Mouse (Mus musculus): Measurements from ENCODE around the gene Pde5a. TPM values are rescaled to one million over a fixed set of nuclear protein-coding genes. Genes with fewer than 3 reads are reported as not detected.

Pde5a gene
- polyA plus RNA-seq, 1 experiment, result 35.5 TPM

DNA sequence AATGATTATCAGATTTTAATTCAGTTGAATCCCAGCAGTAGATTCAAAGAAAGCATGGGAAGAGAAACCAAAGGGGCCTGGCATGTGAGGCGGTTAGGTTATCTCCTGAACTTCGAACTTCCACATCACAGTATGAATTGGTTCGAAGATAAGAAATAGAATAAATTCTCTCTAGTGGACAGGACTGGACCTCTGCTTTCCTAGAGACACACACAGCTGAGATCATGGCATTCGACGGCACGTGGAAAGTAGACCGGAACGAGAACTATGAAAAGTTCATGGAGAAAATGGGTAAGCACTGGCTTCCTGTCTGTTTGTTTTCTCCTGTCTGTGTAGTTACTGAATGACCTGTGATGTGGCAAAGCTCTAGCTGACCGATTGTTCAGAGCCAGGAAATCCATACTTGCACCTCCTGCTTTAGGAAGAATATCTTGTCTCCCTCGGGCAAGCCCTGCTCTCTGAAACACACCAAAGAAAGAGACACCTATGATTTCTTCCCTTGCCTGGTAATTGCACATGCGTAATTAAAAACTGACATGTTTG is 166.5 kb downstream of the Pde5a start:
- Histone ChIP-seq H3K4me3 (replicated peaks; ENCODE audit: extremely low read depth, low read depth, low read length) (no peak overlapping the region), H3K4me1 (ENCODE audit: control insufficient read depth, insufficient read depth, low read length) (no peaks in the 10 kb centered on the region)
- DNase-seq, result no peak
- TF ChIP-seq POLR2A (IDR thresholded peaks at IDR 0.05; ENCODE audit: borderline replicate concordance, extremely low read depth, low read depth, low read length) (no peak), CTCF (IDR thresholded peaks at IDR 0.05; ENCODE audit: insufficient read depth, low read length) (no peak)
- 55% methylated on average over 11 of the region's 11 CpGs for WGBS

DNA sequence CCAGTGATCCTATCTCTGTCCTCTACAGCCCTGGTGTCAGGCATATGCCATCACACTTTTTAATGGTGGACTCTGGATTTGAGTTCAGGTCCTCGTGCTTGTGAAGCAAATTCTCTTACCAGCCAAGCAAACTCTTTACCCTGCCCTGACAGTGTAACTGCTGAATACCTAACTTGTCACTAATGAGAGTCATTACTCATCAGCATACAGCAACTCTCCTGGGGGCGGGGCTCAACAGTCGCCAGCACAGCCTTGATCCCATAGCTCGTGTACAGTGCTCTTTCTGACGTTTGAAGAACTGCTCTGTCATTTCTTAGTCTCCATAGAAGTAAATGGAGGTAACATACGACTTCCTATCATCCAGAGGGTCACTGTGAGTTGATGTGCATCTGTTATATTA is 169.5 kb downstream of the Pde5a start:
- no peak overlapping the region for H3K4me3 ChIP-seq (replicated peaks; ENCODE audit: extremely low read depth, low read depth, low read length)
- WGBS, result 53% methylated on average over 6 of the region's 6 CpGs
- DNase-seq, result no peak
- TF ChIP-seq POLR2A (IDR thresholded peaks at IDR 0.05; ENCODE audit: borderline replicate concordance, extremely low read depth, low read depth, low read length) (no peak), CTCF (IDR thresholded peaks at IDR 0.05; ENCODE audit: insufficient read depth, low read length) (no peak)
- H3K4me1 ChIP-seq (ENCODE audit: control insufficient read depth, insufficient read depth, low read length), result no peaks in the 10 kb centered on the region

DNA sequence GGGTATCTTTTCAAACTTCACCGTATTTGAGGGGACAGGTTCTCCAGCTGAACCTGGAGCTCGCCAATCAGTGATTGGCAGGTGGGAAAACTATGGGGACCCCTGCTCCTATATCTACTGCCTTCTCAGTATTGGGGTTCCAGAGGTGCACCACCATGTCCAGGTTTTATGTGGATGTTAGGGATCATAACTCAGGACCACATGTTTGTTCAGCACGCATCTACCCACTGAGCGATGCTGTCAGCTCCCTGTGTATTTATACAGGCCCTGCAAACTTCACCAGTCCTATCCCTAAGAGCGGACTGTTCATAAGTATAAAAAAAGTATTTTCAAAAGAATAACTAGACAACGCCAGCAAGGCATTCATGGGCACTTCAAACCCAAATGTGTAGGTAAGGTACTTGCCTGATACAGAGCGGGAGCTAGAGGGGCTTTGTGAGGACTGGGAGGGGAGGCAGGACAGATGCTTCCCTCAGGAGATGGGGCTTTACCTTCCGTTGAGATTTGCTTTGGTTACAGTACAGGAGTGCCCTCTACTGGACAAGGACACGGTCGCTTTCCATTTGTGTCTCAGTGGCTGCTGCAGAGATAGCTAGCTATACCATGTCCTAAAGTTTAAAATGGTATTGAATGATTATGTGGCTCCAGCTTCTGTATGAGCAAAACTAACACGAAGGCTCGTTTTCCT is 175.1 kb downstream of the Pde5a start:
- DNase-seq, result peak; percentile 13
- no peak overlapping the region for H3K4me3 ChIP-seq (replicated peaks; ENCODE audit: extremely low read depth, low read depth, low read length)
- 39% methylated on average over 12 of the region's 12 CpGs for WGBS
- no peaks in the 10 kb centered on the region for H3K4me1 ChIP-seq (ENCODE audit: control insufficient read depth, insufficient read depth, low read length)
- TF ChIP-seq POLR2A (IDR thresholded peaks at IDR 0.05; ENCODE audit: borderline replicate concordance, extremely low read depth, low read depth, low read length) (no peak), CTCF (IDR thresholded peaks at IDR 0.05; ENCODE audit: insufficient read depth, low read length) (peak; percentile 72)

DNA sequence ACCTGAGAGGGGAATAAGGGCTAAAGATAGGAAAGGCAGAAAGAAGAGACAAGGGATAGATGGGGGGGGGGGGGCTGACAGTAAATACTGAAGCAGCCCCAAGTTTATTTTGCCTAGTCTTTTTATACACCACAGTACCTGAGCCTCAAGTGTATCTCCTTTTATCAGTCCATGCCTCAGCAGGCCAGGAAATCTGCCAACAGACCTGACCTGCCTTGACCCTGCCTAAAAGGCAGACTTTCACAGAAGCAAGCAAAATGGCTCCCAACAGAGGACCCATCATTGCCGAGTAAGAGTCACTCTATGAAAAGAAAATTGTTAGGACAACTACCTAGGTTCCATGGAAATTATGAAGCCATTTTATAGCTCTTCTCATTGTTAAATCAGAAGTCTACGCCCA is 179.1 kb downstream of the Pde5a start:
- Histone ChIP-seq H3K4me1 (ENCODE audit: control insufficient read depth, insufficient read depth, low read length) (no peaks in the 10 kb centered on the region), H3K4me3 (replicated peaks; ENCODE audit: extremely low read depth, low read depth, low read length) (no peak overlapping the region)
- TF ChIP-seq CTCF (IDR thresholded peaks at IDR 0.05; ENCODE audit: insufficient read depth, low read length) (no peak), POLR2A (IDR thresholded peaks at IDR 0.05; ENCODE audit: borderline replicate concordance, extremely low read depth, low read depth, low read length) (no peak)
- WGBS, result 83% methylated on average over 2 of the region's 2 CpGs
- DNase-seq, result no peak

Other genes starting within 250 kb of the Pde5a start
- 20.1 and 40.4 TPM in 2 replicates for gene Fnbp1l, start 109.2 kb upstream of the Pde5a start, polyA plus RNA-seq (2012; rRNA removed)
- gene Fabp2, start 166.1 kb downstream of the Pde5a start, polyA plus RNA-seq (2012; rRNA removed), result 0.20 TPM in 1 of 2 replicates, not detected in the other
- gene Gm10959, start 190.4 kb downstream of the Pde5a start, polyA plus RNA-seq (2012; rRNA removed), result not detected in 2 replicates
- 41.8 and 56.6 TPM in 2 replicates for gene 1810037I17Rik, start 195.3 kb downstream of the Pde5a start, polyA plus RNA-seq (2012; rRNA removed)

Measured in lung, adult 2 months (tissue).